Mouse (Mus musculus) cerebellum, adult 11 months (tissue): ENCODE results near the gene Elane.

Experiments used
- DNase-seq: peaks from one replicate; pipeline ENCODE4 v3.0.0; 2022

The Elane gene

DNA sequence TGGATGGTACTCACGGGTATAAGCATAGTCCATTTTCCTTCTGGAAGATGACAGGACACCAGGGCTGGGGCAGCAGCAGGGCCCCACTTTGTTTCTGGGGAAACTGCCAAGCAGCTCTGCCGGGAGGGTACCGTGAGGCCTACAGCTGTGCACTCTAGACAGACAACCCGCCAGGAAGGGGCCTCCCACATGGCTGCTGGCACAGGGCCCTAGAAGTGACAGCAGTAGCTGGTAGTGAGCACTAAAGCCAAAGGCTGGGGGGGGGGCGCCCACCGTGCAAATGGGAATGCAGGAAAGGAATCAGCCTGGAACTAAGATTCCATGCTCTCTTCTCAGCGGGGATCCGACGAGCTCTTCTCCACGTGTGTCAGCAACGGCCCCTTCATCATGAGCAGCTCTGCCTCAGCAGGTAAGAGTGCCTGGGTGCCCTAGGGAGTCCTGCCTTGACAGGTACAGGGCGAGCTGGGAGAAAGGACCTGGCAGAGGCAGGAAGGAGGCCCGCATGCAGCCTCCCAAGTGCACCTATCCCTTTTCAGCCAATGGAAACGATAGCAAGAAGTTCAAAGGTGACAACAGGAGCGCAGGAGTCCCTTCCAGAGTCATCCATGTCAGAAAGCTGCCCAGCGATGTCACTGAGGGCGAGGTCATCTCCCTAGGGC lies 27.5 kb upstream of the Elane start:
- DNase-seq, result peak; percentile 62

DNA sequence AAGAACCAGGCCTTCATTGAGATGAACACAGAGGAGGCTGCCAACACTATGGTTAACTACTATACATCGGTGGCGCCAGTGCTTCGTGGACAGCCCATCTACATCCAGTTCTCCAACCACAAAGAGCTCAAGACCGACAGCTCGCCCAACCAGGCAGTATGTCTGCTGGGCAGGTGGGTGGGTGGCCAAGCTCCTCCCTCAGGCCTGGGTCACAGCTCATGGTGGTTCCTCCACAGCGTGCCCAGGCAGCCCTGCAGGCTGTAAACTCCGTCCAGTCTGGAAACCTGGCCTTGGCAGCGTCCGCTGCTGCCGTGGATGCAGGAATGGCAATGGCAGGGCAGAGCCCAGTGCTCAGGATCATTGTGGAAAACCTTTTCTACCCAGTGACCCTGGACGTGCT lies 26.9 kb upstream of the Elane start:
- DNase-seq, result no peak

DNA sequence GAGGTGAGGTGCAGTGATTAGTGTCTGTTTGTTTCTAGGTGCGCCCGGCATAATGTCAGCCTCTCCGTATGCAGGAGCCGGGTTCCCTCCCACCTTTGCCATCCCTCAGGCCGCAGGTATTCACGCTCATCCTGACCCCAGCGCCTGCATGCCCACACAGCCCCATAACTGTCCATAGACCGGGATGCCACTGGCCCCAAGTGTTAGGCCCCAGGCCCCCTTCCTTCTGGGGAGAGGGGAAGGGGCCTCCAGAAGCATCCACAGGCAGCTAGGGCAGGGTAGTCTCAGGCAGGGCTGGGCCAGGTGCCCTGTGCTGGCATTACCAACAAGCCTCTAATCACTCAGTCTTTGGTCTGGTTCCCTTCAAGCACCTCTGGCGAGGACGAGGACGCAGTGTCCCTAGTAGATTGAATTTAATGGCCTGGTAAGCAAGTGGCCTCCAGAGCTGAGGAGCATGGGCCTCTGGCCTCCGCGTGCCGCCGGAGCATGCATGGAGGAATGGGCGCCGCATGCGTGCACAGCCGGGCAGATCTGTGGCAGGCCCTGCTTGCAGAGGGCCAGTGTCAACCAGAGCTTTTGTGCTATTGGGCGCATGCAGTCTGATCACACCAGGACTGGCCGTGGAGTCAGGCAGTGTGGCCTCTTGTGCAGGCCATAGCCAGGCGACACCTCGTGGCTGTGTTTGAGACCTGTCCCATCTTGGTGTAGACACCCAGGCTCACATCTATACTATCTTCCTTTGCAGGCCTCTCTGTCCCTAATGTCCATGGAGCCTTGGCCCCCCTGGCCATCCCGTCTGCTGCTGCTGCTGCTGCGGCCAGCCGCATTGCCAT lies 25.8 kb upstream of the Elane start:
- no peak for DNase-seq

DNA sequence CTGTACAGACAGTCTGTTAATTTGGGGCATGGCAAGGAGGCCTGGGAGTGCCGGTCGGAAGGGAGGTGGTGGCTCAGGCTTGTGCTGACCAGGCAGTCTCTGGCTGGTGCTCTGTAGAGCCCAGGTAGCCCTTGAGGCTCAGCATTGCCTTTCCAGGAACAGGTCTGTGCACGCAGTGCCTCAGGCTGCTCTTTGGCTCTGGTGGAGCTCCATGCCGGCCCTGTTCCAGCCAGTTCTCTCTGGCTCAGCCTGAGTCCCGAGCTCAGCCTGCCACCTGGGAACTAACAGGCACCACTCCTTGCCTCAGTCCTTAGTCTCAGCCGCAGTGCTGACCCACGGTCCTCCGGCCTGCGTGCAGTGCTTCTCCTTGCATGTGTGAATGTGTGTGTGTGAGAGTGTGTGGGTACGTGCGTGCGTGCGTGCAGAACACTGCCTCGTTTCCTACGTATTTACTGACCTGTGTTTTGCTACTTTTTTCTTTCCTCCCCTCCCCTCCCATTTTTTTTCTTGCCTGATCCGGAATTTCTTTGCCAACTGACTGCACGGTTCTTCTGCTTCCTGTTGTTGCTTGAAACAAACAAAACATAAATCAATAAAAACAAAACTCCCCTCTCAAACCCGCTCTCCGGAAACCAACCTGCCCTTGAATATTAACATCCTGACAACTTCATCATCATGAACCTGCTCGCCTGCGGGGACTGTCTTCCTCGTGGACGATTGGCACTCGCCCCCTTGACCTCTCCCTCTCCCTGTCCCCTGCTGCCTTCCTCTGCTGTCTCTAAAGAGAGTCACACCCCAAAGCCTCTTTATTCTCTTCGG lies 24.6 kb upstream of the Elane start:
- DNase-seq, result peak; percentile 67

DNA sequence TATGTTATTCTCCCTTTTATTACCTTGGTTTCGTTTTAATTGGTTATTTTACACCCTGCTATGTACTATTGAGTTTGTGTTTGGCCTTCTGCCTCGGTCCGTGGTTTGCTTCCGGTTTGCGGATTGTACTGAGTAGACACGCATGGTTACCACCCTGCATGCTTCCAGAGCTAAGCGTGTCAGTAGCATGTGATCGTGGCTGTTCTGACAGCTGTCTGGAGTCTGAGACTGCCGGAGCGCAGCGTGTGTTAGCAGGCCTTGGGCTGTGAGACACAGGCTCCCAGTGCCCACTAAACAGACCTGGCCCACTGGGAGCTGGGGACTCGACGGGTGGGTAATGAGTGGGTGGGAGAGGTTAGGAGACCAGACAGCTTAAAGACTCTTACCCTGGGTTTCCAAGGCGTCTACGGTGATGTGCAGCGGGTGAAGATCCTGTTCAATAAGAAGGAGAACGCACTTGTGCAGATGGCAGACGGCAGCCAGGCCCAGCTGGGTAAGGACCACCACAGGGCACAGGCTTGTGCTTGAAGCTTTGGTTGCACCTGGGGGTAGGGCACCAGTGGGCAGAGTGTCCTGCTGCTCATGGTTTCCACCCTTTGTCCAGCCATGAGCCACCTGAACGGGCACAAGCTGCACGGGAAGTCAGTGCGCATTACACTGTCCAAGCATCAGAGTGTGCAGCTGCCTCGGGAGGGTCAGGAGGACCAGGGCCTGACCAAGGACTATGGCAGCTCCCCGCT lies 23.8 kb upstream of the Elane start:
- no peak for DNase-seq

DNA sequence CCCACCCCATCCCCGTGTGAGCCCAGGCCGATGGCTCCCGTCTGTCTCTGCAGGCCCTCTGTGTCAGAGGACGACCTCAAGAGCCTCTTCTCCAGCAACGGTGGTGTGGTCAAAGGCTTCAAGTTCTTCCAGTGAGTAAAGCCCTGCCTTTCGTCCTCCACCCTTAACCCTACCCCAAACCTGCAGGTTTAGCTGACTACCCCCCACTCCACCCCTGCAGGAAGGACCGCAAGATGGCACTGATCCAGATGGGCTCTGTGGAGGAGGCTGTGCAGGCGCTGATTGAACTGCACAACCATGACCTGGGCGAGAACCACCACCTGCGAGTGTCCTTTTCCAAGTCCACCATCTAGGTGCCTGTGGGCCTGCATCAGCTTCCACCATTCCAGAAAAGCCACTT lies 23.1 kb upstream of the Elane start:
- no peak for DNase-seq

DNA sequence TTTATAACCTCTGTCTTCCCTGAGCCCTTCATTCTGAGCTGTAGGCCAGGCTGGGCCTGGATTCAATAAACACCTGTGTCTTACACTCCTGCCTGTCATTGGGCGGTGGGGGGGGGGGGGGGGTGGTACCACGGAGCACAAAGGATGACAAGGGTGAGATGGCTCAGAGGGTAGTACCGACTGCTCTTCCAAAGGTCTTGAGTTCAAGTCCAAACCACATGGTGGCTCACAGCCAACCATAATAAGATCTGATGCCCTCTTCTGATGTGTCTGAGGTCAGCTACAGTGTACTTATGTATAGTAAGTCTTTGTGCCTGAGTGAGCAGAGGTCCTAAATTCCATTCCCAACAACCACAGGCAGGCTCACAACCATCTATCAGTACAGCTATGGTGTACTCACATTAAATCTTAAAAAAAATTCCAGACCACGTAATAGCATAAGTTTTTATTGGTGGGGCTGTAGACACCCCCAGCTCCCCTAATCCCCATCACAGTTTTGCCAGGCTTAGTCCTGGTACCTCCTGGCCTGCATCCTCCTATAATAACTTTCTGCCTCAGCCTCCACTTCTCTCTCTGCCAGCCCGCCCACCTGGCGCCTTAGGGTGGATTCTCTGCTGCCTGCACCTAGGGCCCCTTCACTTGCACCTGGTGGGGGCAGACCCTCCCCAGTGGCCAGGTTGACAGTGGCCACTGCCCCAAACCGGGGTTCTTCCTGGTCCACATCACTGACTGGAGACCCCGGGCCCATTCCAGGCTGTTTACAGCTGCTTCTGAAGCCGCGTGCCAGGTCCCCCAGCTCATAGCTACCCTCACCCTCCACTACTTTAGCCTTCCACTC lies 21.5 kb upstream of the Elane start:
- no peak for DNase-seq

DNA sequence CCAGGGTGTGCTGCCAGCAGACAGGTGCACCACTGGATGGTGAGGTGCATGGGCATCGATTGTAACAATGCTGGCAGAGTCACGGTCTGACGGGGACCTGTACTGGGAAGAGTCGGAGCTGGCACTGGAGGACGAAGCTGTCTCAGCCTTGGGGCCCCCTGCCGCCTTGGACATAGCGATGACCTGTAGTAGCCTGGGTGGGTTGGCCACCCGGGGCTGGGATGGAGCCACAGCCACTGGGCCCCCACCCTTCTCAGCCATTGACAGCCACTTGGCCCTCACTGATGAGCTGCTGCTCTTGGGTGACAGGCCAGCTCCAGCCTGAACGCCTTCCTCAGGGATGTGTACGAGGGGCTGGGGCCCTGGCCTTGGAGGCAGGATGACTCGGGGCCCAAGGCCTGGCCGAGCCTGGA lies 20.9 kb upstream of the Elane start:
- no peak for DNase-seq

DNA sequence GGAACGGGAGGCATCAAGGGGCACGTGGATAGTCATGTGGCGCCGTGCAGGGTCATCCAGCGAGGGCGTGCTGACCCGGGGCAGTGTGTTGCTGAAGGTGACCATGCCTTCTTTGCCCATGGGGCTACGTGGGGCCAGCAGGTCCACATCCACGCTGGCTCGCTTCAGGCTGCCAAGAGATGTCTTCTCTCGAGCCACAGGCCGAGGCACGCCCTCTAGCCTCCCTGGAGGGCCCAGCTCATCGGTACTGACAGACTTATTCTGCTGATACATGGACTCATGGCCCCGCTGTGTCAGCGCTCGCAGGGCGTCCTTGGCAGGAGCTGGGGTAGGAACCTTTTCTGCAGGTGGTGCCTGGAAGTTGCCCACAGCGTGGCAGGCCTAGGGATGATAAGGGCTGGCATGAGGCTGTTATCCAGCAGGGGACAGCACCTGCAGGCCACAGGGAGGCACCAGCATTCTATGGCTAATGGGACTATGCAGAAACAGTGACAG lies 20.2 kb upstream of the Elane start:
- DNase-seq, result peak; percentile 47

DNA sequence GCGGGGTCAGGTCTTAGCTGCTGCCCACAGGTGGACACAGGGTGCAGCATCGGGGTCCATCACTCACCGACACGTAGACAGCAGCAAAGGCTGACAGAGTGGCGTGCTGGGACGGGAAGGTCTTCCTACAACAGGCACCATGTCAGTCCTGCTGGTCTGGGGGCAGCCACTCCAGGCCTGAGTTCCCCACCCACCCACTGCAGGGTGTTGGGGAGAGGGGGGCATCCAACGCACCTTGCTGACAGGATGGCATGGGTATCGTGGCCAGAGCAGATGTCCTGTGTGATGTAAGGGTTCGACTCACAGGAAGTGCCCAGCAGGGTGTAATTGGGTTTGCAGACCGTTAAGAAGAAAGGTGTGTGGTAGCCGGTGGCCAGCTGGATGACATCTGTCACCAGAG lies 19.4 kb upstream of the Elane start:
- DNase-seq, result no peak

DNA sequence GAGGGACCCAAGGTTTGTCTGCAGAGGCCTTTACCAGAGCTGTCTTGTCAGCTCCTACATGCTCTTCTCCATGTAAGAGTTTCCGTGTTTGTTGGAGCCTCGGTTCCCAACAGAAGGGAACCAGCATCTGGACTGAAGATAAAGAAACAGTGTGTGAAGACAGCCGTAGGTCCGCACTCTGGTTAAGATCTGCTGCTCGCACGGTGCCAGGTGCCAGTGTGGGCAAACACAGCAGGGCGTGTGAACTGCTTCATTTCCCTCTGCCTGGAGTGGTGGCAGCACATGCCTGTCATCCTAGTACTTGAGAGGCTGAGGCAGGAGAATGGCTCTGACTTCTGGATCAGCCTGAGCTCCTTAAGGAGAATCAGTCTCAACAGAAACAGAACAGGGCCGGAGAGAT lies 14.2 kb upstream of the Elane start:
- DNase-seq, result no peak

DNA sequence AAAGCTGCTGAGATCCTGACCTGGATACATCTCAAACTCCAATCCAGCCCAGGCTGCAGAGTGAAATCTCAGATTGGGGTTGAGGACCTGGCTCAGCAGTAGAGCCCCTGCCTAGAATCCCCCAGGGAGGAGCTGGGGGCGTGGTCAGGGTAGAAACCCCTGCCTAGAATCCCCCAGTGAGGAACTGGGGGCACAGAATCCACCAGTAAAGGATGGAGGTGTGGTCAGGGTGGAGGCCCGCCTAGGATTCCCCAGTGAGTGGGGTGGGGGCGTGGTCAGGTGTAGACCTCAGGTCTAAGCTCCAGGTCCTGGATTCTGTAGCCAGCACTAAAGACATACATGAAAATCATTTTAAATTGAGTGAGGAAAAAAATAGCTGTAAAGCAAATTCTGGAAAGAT lies 13.2 kb upstream of the Elane start:
- no peak for DNase-seq

DNA sequence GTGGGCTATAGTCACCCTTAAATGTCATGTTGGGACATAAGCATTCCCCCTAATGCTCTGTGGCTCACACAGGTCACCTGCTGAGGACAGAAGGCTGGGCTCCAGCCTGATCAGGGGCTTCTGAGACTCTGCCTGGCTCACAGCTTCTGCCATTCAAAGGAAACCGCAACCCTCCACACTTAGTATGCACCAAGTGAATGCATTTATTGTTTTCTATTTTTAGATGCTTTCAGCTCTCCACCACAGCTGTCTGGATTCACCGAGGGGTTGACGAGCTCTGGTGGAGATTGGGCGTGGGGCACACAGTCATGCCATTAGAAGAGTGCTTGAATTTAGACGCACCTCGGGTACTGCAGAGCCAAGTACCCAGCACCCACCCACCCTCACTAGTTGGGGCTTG lies 12.7 kb upstream of the Elane start:
- DNase-seq, result no peak

DNA sequence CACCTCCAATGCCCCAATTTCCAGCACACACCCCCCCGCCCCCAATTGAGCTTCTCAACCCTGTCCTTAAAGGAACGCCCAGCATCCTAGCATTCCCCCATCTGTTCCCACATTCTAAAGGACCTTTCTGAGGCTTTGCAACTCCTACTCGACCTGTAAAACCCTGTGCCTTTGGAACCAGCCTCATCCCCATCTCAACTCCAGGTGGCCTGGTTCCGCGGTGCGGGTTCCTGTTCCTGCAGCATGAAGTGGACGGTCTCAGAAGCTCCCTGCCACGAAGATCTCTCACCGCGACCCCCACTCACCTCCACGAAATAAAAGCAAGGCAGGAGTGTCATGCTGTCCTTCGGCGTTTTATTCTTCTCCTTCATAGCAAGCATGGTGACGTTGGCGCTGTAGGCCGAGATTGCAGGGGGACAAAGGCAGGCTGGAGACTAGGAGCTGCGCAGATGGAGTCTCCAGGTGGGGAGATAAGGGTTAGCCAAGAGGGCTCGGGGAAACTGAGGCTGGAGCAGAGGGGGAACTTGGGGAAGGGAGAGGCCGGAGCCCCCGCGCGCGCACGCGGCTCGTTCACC lies 12.2 kb upstream of the Elane start:
- DNase-seq, result no peak

DNA sequence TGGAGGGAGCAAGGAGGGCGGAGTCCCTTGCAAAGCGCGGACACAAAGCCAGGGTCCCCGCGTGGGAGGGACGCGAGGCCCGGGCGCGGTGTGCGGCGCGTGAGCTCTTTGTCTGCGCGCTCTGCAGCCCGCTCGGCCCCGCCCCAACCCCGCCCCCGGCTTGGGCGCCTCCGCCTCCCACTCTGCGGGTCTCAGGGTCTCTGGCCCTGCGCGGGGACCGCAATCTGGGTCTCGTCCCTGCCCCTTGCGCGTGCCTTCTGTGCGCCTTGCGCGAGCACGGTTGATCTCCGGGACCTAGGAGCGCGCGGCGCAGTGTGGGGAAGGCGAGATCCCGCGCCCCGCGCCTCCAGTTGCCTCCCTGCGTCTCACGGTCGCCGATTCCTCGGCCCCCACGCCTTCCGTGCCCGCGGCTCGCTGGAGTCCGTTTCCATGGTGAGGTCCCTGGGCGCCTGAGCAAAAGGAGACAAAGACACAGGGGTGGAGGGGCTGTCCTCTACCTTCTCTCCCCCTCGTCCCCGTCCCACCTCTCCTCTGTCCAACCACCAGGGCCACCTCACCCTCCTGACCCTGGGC lies 11.7 kb upstream of the Elane start, which contains the start of the genes Prtn3 and Plppr3:
Prtn3 (plus strand) TSS at position 187 of the 573 bp plus-strand sequence.
Plppr3 (minus strand) TSS at position 345 of the 573 bp plus-strand sequence.
- no peak for DNase-seq

DNA sequence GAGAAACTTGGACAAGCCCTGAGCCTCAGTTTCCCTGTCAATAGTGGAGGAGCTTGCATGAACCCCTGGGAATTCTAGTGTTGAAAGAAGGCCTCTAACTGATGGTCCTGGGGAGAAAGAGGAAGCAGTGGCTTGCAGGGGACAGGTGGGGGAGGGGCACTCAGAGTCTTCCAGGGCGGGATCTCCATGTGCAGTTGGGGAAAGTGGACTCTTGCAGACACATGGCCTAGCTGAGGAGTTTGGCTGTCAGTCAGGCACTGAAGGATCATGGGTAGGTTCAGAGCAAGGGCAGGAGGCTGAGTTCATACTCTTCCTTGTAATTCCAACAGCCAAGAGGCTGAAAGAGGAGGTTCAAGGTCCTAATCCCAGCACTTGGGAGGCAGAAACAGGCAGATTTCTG lies 8.9 kb upstream of the Elane start:
- DNase-seq, result no peak

DNA sequence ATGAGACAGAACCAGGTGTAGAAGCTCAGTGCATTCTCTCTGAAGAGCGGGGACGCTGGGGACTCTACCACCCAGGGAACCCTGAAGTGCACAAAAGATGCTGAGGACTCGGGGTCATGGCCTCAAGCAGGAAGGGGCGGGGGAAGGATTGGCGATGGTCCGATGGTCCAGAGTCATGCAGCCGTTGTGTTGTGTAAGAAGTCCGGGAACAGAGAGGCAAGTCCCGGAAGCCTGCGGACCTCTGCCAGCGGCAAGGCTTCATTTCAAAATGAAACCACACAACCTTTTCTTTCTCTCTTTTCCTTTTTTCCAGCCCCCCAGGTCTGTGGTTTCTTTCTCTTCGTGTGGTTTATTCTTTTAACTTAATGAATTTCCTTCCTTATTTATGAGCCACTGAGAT lies 8.3 kb upstream of the Elane start:
- no peak for DNase-seq

DNA sequence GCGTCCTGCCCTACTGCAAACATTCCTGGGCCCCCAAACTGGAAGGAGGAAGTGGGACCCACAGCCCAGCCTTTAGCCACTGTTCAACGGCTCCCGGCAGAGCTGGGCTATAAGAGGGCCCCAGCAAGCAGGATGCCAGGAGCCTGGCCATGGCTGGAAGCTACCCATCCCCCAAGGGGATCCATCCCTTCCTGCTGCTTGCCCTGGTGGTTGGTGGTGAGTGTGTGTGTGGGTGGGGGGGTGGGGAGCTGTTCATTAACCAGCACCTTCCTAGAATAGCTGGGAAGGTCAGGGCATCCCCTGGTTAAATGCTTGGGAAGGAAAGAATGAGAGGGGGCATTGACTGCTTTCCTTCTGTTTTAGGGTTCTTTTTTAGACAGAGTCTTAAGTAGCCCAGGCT lies 6.5 kb upstream of the Elane start:
- DNase-seq, result no peak

DNA sequence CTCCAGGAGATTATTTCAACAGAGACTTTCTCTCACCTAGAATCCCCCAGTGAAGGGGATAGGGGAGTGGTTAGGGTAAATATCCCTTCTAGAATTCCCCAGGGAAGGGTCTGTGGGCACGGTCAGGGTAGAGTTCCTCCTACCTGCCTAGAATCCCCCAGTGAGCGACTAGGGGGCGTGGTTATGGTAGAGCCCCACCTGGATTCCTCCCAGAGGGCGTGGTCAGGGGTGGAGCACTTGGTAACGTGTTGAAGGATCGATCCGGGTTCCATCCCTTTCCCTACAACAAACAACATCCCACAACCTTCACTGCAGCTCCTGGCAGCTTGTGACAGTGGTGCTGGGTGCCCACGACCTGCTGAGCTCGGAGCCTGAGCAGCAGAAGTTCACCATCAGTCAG lies 5.3 kb upstream of the Elane start:
- no peak for DNase-seq

DNA sequence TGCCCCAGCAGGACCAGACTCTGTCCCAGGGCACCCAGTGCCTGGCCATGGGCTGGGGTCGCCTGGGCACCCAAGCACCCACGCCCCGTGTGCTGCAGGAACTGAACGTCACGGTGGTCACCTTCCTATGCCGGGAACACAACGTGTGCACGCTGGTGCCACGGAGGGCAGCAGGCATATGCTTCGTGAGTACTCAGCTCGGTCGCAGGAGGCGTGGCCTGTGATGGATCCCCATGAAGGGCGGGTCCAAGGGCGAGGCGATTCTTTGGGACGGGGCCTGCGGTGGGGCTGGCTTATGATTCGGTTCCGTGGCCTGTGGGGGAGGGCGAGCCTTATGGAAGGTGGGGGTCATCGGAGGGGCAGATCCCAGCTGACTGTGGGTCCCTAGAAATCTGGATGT lies 4.1 kb upstream of the Elane start:
- no peak for DNase-seq
